Mouse (Mus musculus) hindbrain, embryonic 12.5 days (tissue): ENCODE measurements at regions not wholly inside any gene's neighbourhood (a gene's known extent, or its start where the extent isn't known, plus 50 kb on each side); places are given as distances from the start of the nearest gene placed in this dataset.

Experiments
- ATAC-seq: fragments of 200-750 bp; cut with Nextera tagmentation; 2 replicates; pipeline ENCODE4 v1.8.0; 2017; ENCODE audit warnings: moderate TSS enrichment; ENCODE audit not compliant: low FRiP score
- H3K27ac ChIP-seq: fragments of 300-500 bp; sonication (generic); 2 replicates; pipeline ENCODE4 v1.5.1; 2016; ENCODE audit warnings: mild to moderate bottlenecking
- H3K27me3 ChIP-seq: fragments of 300-500 bp; sonication (generic); 2 replicates; pipeline ENCODE4 v1.6.1; 2016; ENCODE audit warnings: mild to moderate bottlenecking
- H3K36me3 ChIP-seq: fragments of 300-500 bp; sonication (generic); 2 replicates; pipeline ENCODE4 v1.6.1; 2016; ENCODE audit warnings: mild to moderate bottlenecking
- H3K4me1 ChIP-seq: fragments of 300-500 bp; sonication (generic); 2 replicates; pipeline ENCODE4 v1.6.1; 2016
- H3K4me2 ChIP-seq: fragments of 300-500 bp; sonication (generic); replicated peaks from 2 replicates; pipeline ENCODE4 v1.6.1; 2016; ENCODE audit warnings: mild to moderate bottlenecking
- H3K4me3 ChIP-seq: fragments of 300-500 bp; sonication (generic); 2 replicates; pipeline ENCODE4 v1.5.1; 2016; ENCODE audit warnings: mild to moderate bottlenecking
- H3K9ac ChIP-seq: fragments of 300-500 bp; sonication (generic); 2 replicates; pipeline ENCODE4 v1.6.1; 2016; ENCODE audit warnings: mild to moderate bottlenecking, moderate library complexity
- H3K9me3 ChIP-seq: fragments of 300-500 bp; sonication (generic); replicated peaks from 2 replicates; pipeline ENCODE4 v1.6.1; 2016; ENCODE audit warnings: mild to moderate bottlenecking
- WGBS: fragments of 180-500 bp; shearing (Covaris S2); methylation state at CpG from one replicate; pipeline ENCODE4 v1.1.7; 2016; 5-methylcytosine and 5-hydroxymethylcytosine counted together

DNA sequence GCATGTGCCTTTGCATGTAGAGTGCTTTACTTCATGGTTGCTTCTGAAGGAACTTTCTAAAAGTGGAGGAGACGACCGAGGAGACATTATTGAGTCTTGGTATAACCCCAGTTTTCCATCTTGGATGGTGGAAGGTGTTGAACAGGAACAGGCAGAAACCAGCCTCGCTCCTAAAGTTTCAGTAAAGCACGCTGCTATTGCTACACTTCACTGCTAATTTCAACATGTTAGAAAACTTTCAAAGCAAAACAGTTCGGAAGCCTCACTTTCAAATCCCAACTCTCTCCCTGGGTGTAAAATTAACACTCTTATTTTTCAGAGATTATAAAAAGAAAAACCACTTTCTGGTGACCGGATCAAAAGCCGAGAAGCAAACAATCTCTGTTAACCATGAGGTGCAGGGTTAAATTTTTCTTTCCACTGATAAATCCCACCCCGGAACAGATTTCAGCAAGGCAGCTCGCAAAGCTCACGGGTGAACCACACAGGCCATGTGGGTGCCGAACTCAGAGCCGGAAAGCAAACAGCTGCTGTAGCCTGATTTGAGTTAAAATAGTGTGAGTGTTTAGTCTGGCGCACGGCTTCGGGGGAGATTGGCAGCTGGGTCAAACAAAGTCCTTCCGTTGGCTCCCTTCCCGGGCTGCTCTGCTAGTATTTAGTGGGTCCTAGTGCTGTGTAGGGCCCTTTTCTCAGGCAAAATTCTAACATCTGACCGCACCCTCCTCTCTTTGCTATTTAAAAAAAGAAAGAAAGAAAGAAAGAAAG is 102.2 kb downstream of the Gm11146 start:
- H3K9ac ChIP-seq: no peak overlapping the region

DNA sequence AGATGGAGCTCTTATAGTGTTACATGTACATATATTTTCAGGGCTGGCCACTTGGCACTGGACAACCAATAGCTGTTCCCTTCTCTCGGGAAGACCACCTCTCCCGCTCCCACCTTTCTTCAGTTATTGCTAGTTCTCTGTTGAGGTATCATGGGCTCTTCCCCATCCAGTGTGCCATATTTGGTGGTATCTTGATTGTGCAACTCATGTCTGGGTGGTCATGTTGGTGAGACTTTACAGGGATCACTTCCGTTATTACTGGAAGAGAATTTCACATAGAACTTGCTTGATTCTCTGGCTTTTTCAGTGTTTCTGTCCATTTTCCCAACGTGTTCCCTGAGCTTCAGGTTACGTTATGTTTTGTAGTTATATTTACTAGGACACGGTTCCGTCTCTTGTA is 106.6 kb downstream of the Gm11146 start:
- Histone ChIP-seq H3K27me3 (no peaks in the 10 kb centered on the region), H3K4me1 (peaks cover 9% of the 10 kb centered on the region; the same call in 1 of the 2 replicates), H3K36me3 (no peaks in the 10 kb centered on the region), H3K27ac (no peak overlapping the region), H3K9ac (no peak overlapping the region), H3K4me2 (no peak overlapping the region), H3K9me3 (no peaks in the 10 kb centered on the region), H3K4me3 (no peak overlapping the region)
- WGBS: 93% methylated on average over 7 of the region's 7 CpGs
- ATAC-seq: no peak

More for the DNA sequence above, 102.2 kb downstream of the Gm11146 start:
- Histone ChIP-seq H3K36me3 (no peaks in the 10 kb centered on the region), H3K4me2 (peak overlapping the region; percentile 19), H3K27me3 (no peaks in the 10 kb centered on the region), H3K4me1 (peaks cover 15% of the 10 kb centered on the region; the same call in 1 of the 2 replicates), H3K27ac (peak overlapping the region; percentile 84), H3K4me3 (no peak overlapping the region), H3K9me3 (no peaks in the 10 kb centered on the region)
- peak; percentile 92 for ATAC-seq
- WGBS: 35% methylated on average over 18 of the region's 18 CpGs

DNA sequence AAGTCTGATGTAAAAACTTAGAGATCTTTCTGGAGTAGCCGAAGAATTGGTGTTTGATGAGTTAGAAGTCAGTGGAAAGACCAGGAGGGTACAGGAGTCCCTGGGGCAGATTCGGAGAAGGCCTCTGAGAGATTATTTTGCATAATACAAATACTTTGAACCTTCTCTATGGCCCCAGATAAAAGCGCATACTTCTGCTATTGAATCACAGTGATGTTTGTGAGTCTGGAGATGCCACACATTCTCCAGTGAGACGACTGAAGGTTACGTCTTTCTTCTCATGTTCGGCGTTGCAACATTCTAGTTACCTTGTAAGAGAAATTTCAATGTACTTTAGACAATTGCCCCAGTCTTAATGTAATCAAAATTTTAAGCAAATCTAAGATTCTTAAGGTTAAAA is 107.9 kb downstream of the Gm11146 start:
- WGBS: 83% methylated on average over 7 of the region's 7 CpGs
- no peaks in the 10 kb centered on the region for H3K36me3 ChIP-seq
- ATAC-seq: no peak

DNA sequence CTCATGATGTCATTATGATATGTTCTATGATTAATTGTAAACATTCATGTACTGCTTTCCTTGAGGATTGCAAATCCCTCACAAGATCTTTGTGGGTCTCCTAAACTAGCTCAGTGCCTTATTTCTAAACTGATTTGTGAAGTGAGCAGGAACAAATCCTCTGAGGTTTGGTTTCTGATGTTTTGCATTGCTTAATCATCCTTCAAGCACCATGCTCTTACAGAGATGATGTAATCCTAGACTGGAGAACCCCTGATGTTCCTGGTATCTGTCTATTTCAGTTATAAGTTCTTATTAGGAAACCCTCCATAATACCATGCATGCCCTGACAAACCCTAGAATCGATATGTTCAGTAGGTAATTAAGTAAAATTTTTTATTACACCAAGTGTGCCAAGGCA is 113.7 kb downstream of the Gm11146 start:
- Histone ChIP-seq H3K27ac (no peak overlapping the region), H3K9ac (no peak overlapping the region)

More for the DNA sequence above, 107.9 kb downstream of the Gm11146 start:
- Histone ChIP-seq H3K27ac (no peak overlapping the region), H3K9me3 (no peaks in the 10 kb centered on the region), H3K9ac (no peak overlapping the region), H3K27me3 (no peaks in the 10 kb centered on the region), H3K4me3 (no peak overlapping the region), H3K4me2 (no peak overlapping the region), H3K4me1 (no peaks in the 10 kb centered on the region)

DNA sequence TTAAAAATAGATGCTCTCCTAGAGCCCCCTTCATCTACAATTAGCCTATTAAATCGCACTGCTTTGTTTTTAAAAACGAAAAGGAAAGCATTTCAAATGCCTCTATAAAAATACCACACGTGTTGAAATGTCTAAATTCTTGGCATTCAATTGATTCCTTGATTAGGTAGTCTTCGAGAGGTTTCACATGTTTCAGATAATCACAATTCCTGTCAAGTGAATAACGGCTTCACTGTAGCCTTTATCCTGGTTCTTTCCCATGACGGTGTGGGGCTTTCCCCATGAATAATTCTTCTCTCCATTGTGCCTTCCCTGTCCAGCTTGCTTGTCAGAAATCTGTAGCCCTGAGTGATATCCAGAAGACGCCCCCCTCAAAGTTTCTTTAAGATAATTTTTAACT is 122.1 kb downstream of the Gm11146 start:
- H3K4me1 ChIP-seq: no peaks in the 10 kb centered on the region
- no peaks in the 10 kb centered on the region for H3K36me3 ChIP-seq
- H3K9ac ChIP-seq: no peak overlapping the region
- ATAC-seq: no peak
- whole genome bisulfite sequencing: 54% methylated on average over 7 of the region's 7 CpGs
- H3K4me3 ChIP-seq: no peak overlapping the region
- H3K9me3 ChIP-seq: no peaks in the 10 kb centered on the region
- H3K27me3 ChIP-seq: no peaks in the 10 kb centered on the region
- no peak overlapping the region for H3K27ac ChIP-seq
- no peak overlapping the region for H3K4me2 ChIP-seq

More for the DNA sequence above, 113.7 kb downstream of the Gm11146 start:
- Histone ChIP-seq H3K4me3 (no peak overlapping the region), H3K9me3 (no peaks in the 10 kb centered on the region), H3K36me3 (peaks cover 4% of the 10 kb centered on the region; the same call in 1 of the 2 replicates), H3K4me2 (no peak overlapping the region), H3K27me3 (no peaks in the 10 kb centered on the region), H3K4me1 (no peaks in the 10 kb centered on the region)
- WGBS: 86% methylated on average over 1 of the region's 1 CpGs
- no peak for ATAC-seq

DNA sequence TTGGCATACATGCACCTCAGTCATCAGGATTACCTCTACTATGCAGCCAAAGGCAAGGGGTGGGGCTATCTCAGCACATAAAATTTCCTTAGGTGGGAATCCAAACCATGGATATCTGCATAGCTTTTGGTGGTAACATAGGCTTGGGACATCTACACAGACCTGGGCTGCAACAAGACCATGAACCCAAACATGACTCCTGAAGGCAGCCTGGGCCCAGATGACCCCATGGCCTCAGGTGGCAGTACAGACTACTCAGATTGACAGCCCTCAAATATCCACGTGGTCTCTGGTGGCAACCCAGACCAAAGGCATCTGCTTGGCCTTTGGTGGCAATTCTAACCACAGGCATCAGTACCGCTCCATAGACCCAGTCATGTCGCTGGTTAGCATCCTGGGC is 130.0 kb downstream of the Gm11146 start:
- Histone ChIP-seq H3K27me3 (no peaks in the 10 kb centered on the region), H3K9me3 (no peaks in the 10 kb centered on the region), H3K27ac (no peak overlapping the region), H3K4me3 (no peak overlapping the region), H3K4me1 (no peaks in the 10 kb centered on the region), H3K4me2 (no peak overlapping the region), H3K9ac (no peak overlapping the region), H3K36me3 (0 out of 2 replicates have a peak, but pooled peaks cover 7% of the 10 kb centered on the region)
- ATAC-seq: peak; percentile 29; the same call in 1 of the 2 replicates
- 87% methylated on average over 3 of the region's 3 CpGs for WGBS

DNA sequence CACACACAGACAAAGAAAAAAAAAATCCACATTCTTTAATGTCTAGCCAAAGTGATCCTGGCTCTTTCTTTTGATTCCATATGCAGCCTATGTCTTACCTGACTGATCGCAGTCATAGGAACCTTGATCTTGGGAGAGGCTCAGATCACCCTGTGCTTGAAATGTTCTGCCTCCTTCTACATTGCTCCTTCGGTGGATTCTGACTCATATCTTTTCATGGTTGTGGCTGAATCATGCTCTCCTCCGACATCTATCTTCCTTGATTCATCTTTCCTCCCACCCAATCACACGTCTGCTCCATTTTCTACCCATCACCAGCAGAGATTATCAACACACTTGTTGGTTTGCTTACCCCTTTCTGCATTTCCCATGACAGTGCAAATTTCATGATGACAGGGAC is 132.0 kb downstream of the Gm11146 start:
- no peak overlapping the region for H3K4me2 ChIP-seq
- WGBS: 94% methylated on average over 4 of the region's 4 CpGs
- 0 out of 2 replicates have a peak, but pooled peaks cover under 1% of the 10 kb centered on the region for H3K4me1 ChIP-seq

DNA sequence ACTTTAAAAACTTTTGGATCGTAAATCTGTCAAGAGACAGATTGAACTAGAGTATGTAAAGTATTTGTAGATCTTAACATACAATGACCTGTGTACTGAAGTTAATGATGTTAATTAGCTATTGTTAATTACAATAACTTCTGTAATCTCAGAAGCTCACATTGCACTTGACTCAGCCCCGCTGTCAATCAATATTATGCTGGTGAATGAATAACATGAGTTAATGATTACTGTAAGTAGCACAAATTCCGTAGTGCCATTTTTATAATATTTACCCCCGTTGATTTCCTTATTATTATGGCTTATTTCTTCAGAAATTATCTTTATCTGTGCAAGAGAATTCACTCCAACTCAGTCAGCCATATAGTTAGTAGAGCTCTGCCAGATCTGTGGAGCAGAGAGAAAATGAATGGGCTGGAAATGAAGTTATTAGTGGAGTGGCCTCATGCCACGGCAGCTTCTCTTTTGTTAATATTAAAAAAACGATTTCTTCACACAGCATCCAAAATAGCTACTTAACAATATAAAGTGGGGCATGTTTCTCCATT is 132.5 kb downstream of the Gm11146 start:
- 88% methylated on average over 6 of the region's 6 CpGs for WGBS
- Histone ChIP-seq H3K4me1 (peaks cover 4% of the 10 kb centered on the region; the same call in 1 of the 2 replicates), H3K27ac (no peak overlapping the region), H3K27me3 (no peaks in the 10 kb centered on the region), H3K9ac (no peak overlapping the region), H3K9me3 (no peaks in the 10 kb centered on the region), H3K4me3 (no peak overlapping the region), H3K36me3 (0 out of 2 replicates have a peak, but pooled peaks cover 7% of the 10 kb centered on the region), H3K4me2 (no peak overlapping the region)
- no peak for ATAC-seq

More for the DNA sequence above, 132.0 kb downstream of the Gm11146 start:
- no peak overlapping the region for H3K4me3 ChIP-seq
- H3K9me3 ChIP-seq: no peaks in the 10 kb centered on the region
- H3K36me3 ChIP-seq: 0 out of 2 replicates have a peak, but pooled peaks cover 7% of the 10 kb centered on the region
- H3K9ac ChIP-seq: no peak overlapping the region
- no peaks in the 10 kb centered on the region for H3K27me3 ChIP-seq
- no peak for ATAC-seq
- H3K27ac ChIP-seq: no peak overlapping the region

DNA sequence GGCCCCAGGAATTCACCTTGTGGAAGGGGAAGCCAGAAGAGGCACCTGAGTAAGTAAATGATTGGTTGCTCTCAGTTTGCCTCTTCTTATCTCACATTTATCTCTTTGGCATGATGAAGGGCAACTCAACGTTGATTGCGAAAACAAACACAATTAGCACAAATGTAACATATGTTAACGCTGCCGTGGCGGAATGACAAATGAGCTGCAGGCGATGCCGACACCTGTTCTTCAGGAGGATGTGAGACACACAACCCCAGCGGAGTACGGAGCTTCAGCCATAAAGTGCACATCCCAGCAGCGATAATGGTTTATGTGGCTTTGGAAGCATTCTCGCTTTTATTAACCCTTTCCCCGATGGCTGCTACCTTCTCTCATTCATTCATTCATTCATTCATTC is 134.7 kb downstream of the Gm11146 start:
- WGBS: 85% methylated on average over 12 of the region's 12 CpGs
- peaks cover 4% of the 10 kb centered on the region; the same call in 1 of the 2 replicates for H3K4me1 ChIP-seq
- no peaks in the 10 kb centered on the region for H3K9me3 ChIP-seq
- no peak overlapping the region for H3K4me2 ChIP-seq
- 0 out of 2 replicates have a peak, but pooled peaks cover 7% of the 10 kb centered on the region for H3K36me3 ChIP-seq
- no peaks in the 10 kb centered on the region for H3K27me3 ChIP-seq
- H3K4me3 ChIP-seq: no peak overlapping the region
- no peak overlapping the region for H3K27ac ChIP-seq
- no peak overlapping the region for H3K9ac ChIP-seq
- no peak for ATAC-seq

DNA sequence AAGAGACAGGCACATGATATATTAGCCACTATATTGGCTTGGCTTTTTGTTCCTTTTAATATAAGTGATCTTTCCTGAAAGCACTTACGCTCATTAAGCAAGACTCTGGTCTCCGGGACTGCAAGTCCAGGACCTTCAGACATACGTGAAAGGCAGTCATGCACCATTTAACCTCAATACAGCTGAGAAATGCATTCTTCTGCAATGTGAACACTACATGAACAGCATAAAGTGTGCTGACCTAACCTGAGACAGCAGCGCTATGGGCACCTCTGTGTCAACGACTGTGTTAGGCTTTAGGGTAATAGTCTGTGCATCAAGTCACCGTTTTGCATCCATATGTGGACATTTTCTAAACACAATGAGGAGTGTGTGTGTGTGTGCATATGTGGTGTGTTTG is 137.3 kb downstream of the Gm11146 start:
- H3K9me3 ChIP-seq: no peaks in the 10 kb centered on the region
- H3K27me3 ChIP-seq: no peaks in the 10 kb centered on the region
- no peak overlapping the region for H3K4me2 ChIP-seq
- peaks cover 7% of the 10 kb centered on the region; the same call in 1 of the 2 replicates for H3K4me1 ChIP-seq
- H3K9ac ChIP-seq: no peak overlapping the region
- no peak overlapping the region for H3K4me3 ChIP-seq
- ATAC-seq: peak; percentile 39; the same call in 1 of the 2 replicates
- 33% methylated on average over 6 of the region's 6 CpGs for WGBS
- 0 out of 2 replicates have a peak, but pooled peaks cover 7% of the 10 kb centered on the region for H3K36me3 ChIP-seq
- H3K27ac ChIP-seq: peak overlapping the region; percentile 52

DNA sequence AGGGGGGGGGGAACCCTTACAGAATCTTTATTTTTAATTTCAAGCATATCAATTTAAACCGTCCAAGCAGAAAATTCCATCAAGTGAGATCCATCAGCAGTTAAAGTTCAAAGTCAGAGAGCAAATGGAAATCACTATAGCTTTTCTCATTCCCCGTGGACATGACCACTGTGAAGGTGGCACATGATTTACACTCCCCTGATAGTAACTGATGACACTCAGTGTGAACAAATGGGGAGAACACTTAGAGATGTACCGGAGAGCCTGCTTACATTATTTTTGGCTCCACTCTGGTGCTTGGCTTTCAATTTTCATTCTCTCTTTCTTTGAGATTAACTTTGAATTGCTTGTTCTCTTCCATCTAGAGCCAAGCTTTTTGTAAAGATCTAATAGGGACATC is 140.0 kb downstream of the Gm11146 start:
- 63% methylated on average over 3 of the region's 3 CpGs for WGBS
- ATAC-seq: peak; percentile 64; the same call in 1 of the 2 replicates
- Histone ChIP-seq H3K4me1 (peaks cover 7% of the 10 kb centered on the region; the same call in 1 of the 2 replicates), H3K9ac (no peak overlapping the region), H3K27me3 (no peaks in the 10 kb centered on the region), H3K36me3 (no peaks in the 10 kb centered on the region), H3K4me3 (no peak overlapping the region), H3K27ac (0 out of 2 replicates have a peak overlapping the region, but pooled peaks have one; percentile 55), H3K4me2 (no peak overlapping the region), H3K9me3 (no peaks in the 10 kb centered on the region)

DNA sequence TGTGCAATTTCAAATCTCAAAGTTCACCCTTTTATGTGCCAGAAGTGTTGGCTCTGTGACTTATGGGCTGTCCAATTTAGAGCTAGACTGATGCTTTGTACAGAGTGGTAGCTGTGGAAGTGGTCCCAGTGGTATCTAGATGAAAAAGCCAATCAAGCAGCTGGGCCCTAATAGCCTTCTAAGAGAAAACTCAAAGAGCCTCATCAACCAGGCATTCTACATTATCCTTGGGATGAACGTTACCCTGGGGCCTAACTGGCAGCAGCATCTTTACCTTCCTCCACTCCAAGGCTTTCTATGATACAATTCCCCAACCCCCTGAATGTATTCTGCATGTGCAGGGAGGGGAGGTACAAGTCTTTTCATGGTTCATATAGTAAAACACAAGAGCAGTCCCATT is 140.4 kb downstream of the Gm11146 start:
- H3K9me3 ChIP-seq: no peaks in the 10 kb centered on the region
- 0 out of 2 replicates have a peak overlapping the region, but pooled peaks have one; percentile 55 for H3K27ac ChIP-seq
- 65% methylated on average over 1 of the region's 1 CpGs for WGBS
- H3K4me3 ChIP-seq: no peak overlapping the region
- no peak overlapping the region for H3K4me2 ChIP-seq
- no peak overlapping the region for H3K9ac ChIP-seq
- ATAC-seq: peak; percentile 67
- peaks cover 7% of the 10 kb centered on the region; the same call in 1 of the 2 replicates for H3K4me1 ChIP-seq
- H3K36me3 ChIP-seq: no peaks in the 10 kb centered on the region
- H3K27me3 ChIP-seq: no peaks in the 10 kb centered on the region
